Mouse (Mus musculus): Measurements from ENCODE around the gene 2900092C05Rik. TPM values are rescaled to one million over a fixed set of nuclear protein-coding genes. Genes with fewer than 3 reads are reported as not detected.

The 2900092C05Rik gene
- polyA plus RNA-seq, 1 experiment from 2014 or later = not detected

Other genes starting within 250 kb of the 2900092C05Rik start
- not detected in 2 replicates for gene Vmn1r81, start 244.2 kb upstream of the 2900092C05Rik start, polyA plus RNA-seq (2014; fragmentation: Nextera tagmentation; extraction: Ambion mirVana)
- gene Vmn1r82, start 212.1 kb upstream of the 2900092C05Rik start, polyA plus RNA-seq (2014; fragmentation: Nextera tagmentation; extraction: Ambion mirVana) = not detected in 2 replicates
- not detected in 2 replicates for gene Vmn1r83, start 183.0 kb upstream of the 2900092C05Rik start, polyA plus RNA-seq (2014; fragmentation: Nextera tagmentation; extraction: Ambion mirVana)
- not detected in 2 replicates for gene Vmn1r84, start 143.2 kb upstream of the 2900092C05Rik start, polyA plus RNA-seq (2014; fragmentation: Nextera tagmentation; extraction: Ambion mirVana)
- gene Zfp551, start 89.8 kb upstream of the 2900092C05Rik start, polyA plus RNA-seq (2014; fragmentation: Nextera tagmentation; extraction: Ambion mirVana) = 4.1 and 4.5 TPM in 2 replicates
- 21.5 and 25.0 TPM in 2 replicates for gene Zfp606, start 34.2 kb upstream of the 2900092C05Rik start, polyA plus RNA-seq (2014; fragmentation: Nextera tagmentation; extraction: Ambion mirVana)
- gene Vmn2r53, start 96.3 kb downstream of the 2900092C05Rik start, polyA plus RNA-seq (2014; fragmentation: Nextera tagmentation; extraction: Ambion mirVana) = not detected in 2 replicates
- not detected in 2 replicates for gene Vmn2r54, start 127.8 kb downstream of the 2900092C05Rik start, polyA plus RNA-seq (2014; fragmentation: Nextera tagmentation; extraction: Ambion mirVana)
- not detected in 2 replicates for gene Vmn2r55, start 172.5 kb downstream of the 2900092C05Rik start, polyA plus RNA-seq (2014; fragmentation: Nextera tagmentation; extraction: Ambion mirVana)
- not detected in 2 replicates for gene Vmn2r56, start 222.5 kb downstream of the 2900092C05Rik start, polyA plus RNA-seq (2014; fragmentation: Nextera tagmentation; extraction: Ambion mirVana)

All from intestine, embryonic 14.5 days (tissue).